Mouse (Mus musculus) midbrain, embryonic 14.5 days (tissue): Measurements from ENCODE around the gene Jade1. TPM values are rescaled to one million over a fixed set of nuclear protein-coding genes. Genes with fewer than 3 reads are reported as not detected.
A peak's percentile ranks its signal among the peaks of the same experiment; 100 is the strongest.

ENCODE experiments used
- ATAC-seq: fragments of 200-750 bp; cut with Nextera tagmentation; 2 replicates; pipeline ENCODE4 v1.8.0; 2017; ENCODE audit warnings: moderate number of reproducible peaks, moderate library complexity; ENCODE audit not compliant: low FRiP score, low TSS enrichment
- DNase-seq: peaks from one replicate; pipeline ENCODE4 v3.0.0-alpha.2; 2015
- H3K27ac ChIP-seq: fragments of 300-500 bp; sonication (generic); replicated peaks from 2 replicates; pipeline ENCODE4 v1.5.1; 2014; ENCODE audit warnings: mild to moderate bottlenecking, low read depth, low read length, moderate library complexity
- H3K27me3 ChIP-seq: fragments of 300-500 bp; sonication (generic); 2 replicates; pipeline ENCODE4 v1.6.1; 2014; ENCODE audit warnings: low read length, control low read depth, mixed read lengths; ENCODE audit not compliant: control insufficient read depth, insufficient read depth
- H3K36me3 ChIP-seq: fragments of 300-500 bp; sonication (generic); 2 replicates; pipeline ENCODE4 v1.6.1; 2014; ENCODE audit warnings: low read length, control low read depth; ENCODE audit not compliant: control insufficient read depth, insufficient read depth
- H3K4me1 ChIP-seq: fragments of 300-500 bp; sonication (generic); 2 replicates; pipeline ENCODE4 v1.6.1; 2014; ENCODE audit warnings: mild to moderate bottlenecking, antibody characterized with exemption, low read length, control low read depth; ENCODE audit not compliant: control insufficient read depth, insufficient read depth
- H3K4me2 ChIP-seq: fragments of 300-500 bp; sonication (generic); 2 replicates; pipeline ENCODE4 v1.6.1; 2014; ENCODE audit warnings: mild to moderate bottlenecking, low read length, moderate library complexity
- H3K4me3 ChIP-seq: fragments of 300-500 bp; sonication (generic); replicated peaks from 2 replicates; pipeline ENCODE4 v1.5.1; 2014; ENCODE audit warnings: low read depth, low read length
- H3K9ac ChIP-seq: fragments of 300-500 bp; sonication (generic); replicated peaks from 2 replicates; pipeline ENCODE4 v1.6.1; 2014; ENCODE audit warnings: mild to moderate bottlenecking, low read length, moderate library complexity
- H3K9me3 ChIP-seq: fragments of 300-500 bp; sonication (generic); 2 replicates; pipeline ENCODE4 v1.6.1; 2016; ENCODE audit warnings: low read length, control low read depth, mixed read lengths; ENCODE audit not compliant: control insufficient read depth
- WGBS: fragments of 180-500 bp; shearing (Covaris S2); extraction: QIAGEN DNeasy Blood & Tissue Kit; methylation state at CpG from one replicate; pipeline ENCODE4 v1.1.7; 2014; 5-methylcytosine and 5-hydroxymethylcytosine counted together
- polyA plus RNA-seq: library from polyadenylated mRNA; unstranded; fragments of >200 nt; fragmentation: Nextera tagmentation; extraction: Ambion mirVana; gene quantifications from 2 replicates; pipeline ENCODE4 v1.2.1, GENCODE M21; 2014

Jade1 gene
- polyA plus RNA-seq, 1 experiment from 2014 or later: 13.1 TPM

DNA sequence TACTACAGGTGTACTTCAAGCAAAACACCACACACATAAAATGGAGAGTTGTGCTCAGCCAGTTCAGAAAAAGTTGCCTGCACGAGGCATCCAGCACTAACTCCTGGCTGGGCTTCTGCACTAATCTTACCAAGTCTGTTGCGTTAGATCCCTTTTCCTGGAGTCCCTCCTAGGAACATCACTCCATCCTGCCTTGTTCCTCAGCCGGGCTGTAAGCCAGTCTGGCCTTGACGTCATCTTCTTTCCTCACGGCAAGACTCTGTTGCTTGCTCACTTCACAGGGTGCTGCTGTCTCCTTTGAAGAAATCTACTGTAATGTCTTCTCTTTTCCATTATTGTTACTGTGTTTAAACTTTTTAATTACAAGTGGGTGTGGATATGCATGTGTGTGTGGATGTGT lies 20.4 kb downstream of the Jade1 start:
- 87% methylated on average over 5 of the region's 5 CpGs for WGBS
- Histone ChIP-seq H3K4me3 (no peak overlapping the region), H3K36me3 (no peaks in the 10 kb centered on the region), H3K27me3 (no peaks in the 10 kb centered on the region), H3K4me1 (peaks cover 6% of the 10 kb centered on the region), H3K9me3 (no peaks in the 10 kb centered on the region), H3K4me2 (no peak overlapping the region), H3K9ac (no peak overlapping the region), H3K27ac (no peak overlapping the region)
- DNase-seq: no peak
- ATAC-seq: no peak

DNA sequence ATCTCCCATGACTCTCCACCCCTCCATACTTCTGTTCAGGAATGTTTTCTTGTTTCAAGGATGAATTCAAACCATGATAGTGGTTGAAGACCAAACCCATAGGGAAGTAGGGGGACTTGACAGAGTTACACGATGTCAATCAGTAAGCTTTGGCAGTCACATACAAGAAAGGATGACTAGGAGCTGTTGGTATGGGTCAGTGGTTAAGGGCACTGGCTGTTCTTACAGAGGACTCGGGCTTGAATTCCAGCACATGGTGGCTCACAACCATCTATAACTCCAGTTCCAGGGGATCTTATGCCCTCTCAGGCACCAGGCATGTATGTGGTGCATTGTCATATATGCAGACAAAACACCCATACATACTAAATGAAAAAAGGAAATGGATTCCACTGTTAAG lies 21.7 kb downstream of the Jade1 start:
- Histone ChIP-seq H3K9me3 (no peaks in the 10 kb centered on the region), H3K36me3 (no peaks in the 10 kb centered on the region), H3K9ac (no peak overlapping the region), H3K4me1 (peaks cover 12% of the 10 kb centered on the region), H3K4me2 (no peak overlapping the region), H3K27me3 (no peaks in the 10 kb centered on the region), H3K27ac (no peak overlapping the region), H3K4me3 (no peak overlapping the region)
- no peak for ATAC-seq
- no peak for DNase-seq
- 51% methylated on average over 2 of the region's 2 CpGs for WGBS

GRCm38 (mm10) chr3:41579873-41580272 lies 24.3 kb downstream of the Jade1 start:
- no peaks in the 10 kb centered on the region for H3K36me3 ChIP-seq
- no peaks in the 10 kb centered on the region for H3K9me3 ChIP-seq
- 37% methylated on average over 4 of the region's 4 CpGs for WGBS
- H3K27me3 ChIP-seq: no peaks in the 10 kb centered on the region
- no peak overlapping the region for H3K4me2 ChIP-seq
- H3K4me3 ChIP-seq: no peak overlapping the region
- H3K27ac ChIP-seq: no peak overlapping the region
- ATAC-seq (no peak), DNase-seq (no peak)
- H3K9ac ChIP-seq: no peak overlapping the region
- peaks cover 12% of the 10 kb centered on the region for H3K4me1 ChIP-seq

GRCm38 (mm10) chr3:41580401-41581323 lies 25.1 kb downstream of the Jade1 start:
- Histone ChIP-seq H3K27me3 (no peaks in the 10 kb centered on the region), H3K27ac (peak overlapping the region; percentile 55), H3K4me3 (no peak overlapping the region), H3K4me2 (peak overlapping the region; percentile 25; the same call in 1 of the 2 replicates), H3K36me3 (no peaks in the 10 kb centered on the region), H3K9me3 (no peaks in the 10 kb centered on the region), H3K9ac (peak overlapping the region; percentile 20; the same call in 1 of the 2 replicates), H3K4me1 (peaks cover 12% of the 10 kb centered on the region)
- 27% methylated on average over 14 of the region's 14 CpGs for WGBS
- peak; percentile 57 for DNase-seq
- no peak for ATAC-seq

GRCm38 (mm10) chr3:41581436-41581835 lies 25.9 kb downstream of the Jade1 start:
- peak overlapping the region; percentile 25; the same call in 1 of the 2 replicates for H3K4me2 ChIP-seq
- H3K27ac ChIP-seq: peak overlapping the region; percentile 55
- H3K27me3 ChIP-seq: no peaks in the 10 kb centered on the region
- DNase-seq (peak; percentile 20), ATAC-seq (no peak)
- H3K9me3 ChIP-seq: no peaks in the 10 kb centered on the region
- no peaks in the 10 kb centered on the region for H3K36me3 ChIP-seq
- peaks cover 12% of the 10 kb centered on the region for H3K4me1 ChIP-seq
- WGBS: 54% methylated on average over 8 of the region's 8 CpGs
- no peak overlapping the region for H3K4me3 ChIP-seq
- H3K9ac ChIP-seq: peak overlapping the region; percentile 20; the same call in 1 of the 2 replicates

DNA sequence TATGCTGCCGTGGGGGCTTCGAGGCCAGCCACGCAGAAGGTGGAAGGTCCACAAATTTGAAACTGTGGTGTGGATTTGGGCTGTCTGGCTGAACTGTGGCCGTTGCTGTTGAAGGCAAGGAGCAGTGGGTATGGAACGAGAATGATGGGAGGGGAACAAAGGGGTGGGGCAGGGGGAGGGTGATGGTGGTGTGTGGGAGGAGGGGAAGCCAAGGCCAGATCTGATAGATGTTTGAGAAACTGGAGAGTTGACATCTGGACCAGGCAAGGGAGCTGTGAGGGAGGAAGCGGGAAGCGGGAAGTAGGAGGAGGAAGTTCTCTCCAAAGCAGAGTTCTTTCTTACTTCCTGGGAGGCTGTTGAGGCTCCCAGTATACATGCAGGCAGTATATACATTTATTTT lies 26.7 kb downstream of the Jade1 start:
- ATAC-seq (no peak), DNase-seq (no peak)
- H3K4me3 ChIP-seq: no peak overlapping the region
- no peaks in the 10 kb centered on the region for H3K36me3 ChIP-seq
- no peak overlapping the region for H3K9ac ChIP-seq
- no peak overlapping the region for H3K4me2 ChIP-seq
- H3K27ac ChIP-seq: no peak overlapping the region
- H3K27me3 ChIP-seq: no peaks in the 10 kb centered on the region
- no peaks in the 10 kb centered on the region for H3K9me3 ChIP-seq
- H3K4me1 ChIP-seq: peaks cover 12% of the 10 kb centered on the region
- 81% methylated on average over 7 of the region's 7 CpGs for WGBS

DNA sequence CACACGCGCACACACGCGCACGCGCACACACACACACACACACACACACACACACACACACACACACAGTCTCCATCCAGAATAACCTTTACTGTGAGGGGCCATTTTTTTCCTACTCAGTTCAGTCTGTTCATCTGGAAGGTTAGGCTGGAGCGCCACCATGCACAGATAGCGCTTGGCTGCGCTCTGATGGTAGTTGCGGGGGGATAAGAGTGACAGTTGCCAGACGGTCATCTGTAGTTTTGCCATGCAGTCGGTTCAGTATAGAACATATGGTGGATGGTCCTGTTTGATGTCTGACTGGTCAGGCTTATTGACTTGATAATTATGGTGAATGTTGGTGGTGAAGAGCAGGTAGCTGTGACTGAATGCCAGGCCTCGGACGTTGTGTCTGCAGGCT lies 27.6 kb downstream of the Jade1 start:
- no peak overlapping the region for H3K9ac ChIP-seq
- H3K27me3 ChIP-seq: no peaks in the 10 kb centered on the region
- WGBS: 93% methylated on average over 14 of the region's 14 CpGs
- H3K4me3 ChIP-seq: no peak overlapping the region
- ATAC-seq: no peak
- H3K9me3 ChIP-seq: no peaks in the 10 kb centered on the region
- H3K36me3 ChIP-seq: no peaks in the 10 kb centered on the region
- no peak for DNase-seq
- H3K4me1 ChIP-seq: peaks cover 12% of the 10 kb centered on the region
- H3K4me2 ChIP-seq: no peak overlapping the region
- no peak overlapping the region for H3K27ac ChIP-seq

- Histone ChIP-seq H3K4me2 (no peak overlapping the region), H3K4me1 (peaks cover 12% of the 10 kb centered on the region), H3K4me3 (no peak overlapping the region), H3K36me3 (no peaks in the 10 kb centered on the region), H3K27ac (no peak overlapping the region), H3K27me3 (no peaks in the 10 kb centered on the region), H3K9ac (no peak overlapping the region), H3K9me3 (no peaks in the 10 kb centered on the region)
- no peak for DNase-seq
- ATAC-seq: no peak
- 63% methylated on average over 4 of the region's 4 CpGs for WGBS
Observed at GRCm38 (mm10) chr3:41583621-41584020, 28.1 kb downstream of the Jade1 start.

DNA sequence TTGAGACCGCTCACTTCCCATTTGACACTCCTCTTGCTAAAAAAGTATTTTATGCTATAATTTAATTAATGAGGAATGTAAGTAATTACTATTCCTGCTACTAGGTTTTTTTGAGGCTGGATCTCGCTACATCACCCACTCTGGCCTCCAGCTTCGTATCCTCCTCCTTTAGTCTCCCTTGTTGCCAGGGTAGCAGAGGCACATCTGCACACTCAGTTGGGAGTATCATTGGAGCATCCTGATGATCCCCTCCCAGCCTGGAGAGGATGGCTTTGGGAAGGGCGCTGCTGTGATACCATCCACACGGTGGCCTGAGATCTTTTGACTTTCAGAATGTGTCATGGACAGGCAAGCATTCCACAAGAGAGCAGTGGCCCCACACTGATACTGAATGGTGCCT lies 30.0 kb downstream of the Jade1 start:
- Histone ChIP-seq H3K27me3 (no peaks in the 10 kb centered on the region), H3K9ac (no peak overlapping the region), H3K9me3 (no peaks in the 10 kb centered on the region), H3K4me3 (no peak overlapping the region), H3K4me1 (peaks cover 10% of the 10 kb centered on the region), H3K27ac (no peak overlapping the region), H3K36me3 (peaks cover 7% of the 10 kb centered on the region; the same call in 1 of the 2 replicates), H3K4me2 (no peak overlapping the region)
- 77% methylated on average over 5 of the region's 5 CpGs for WGBS
- DNase-seq (no peak), ATAC-seq (no peak)
